Mouse (Mus musculus) bone marrow macrophage, adult 2 months (primary cell): Measurements from ENCODE around the gene Nlrp4a. TPM values are rescaled to one million over a fixed set of nuclear protein-coding genes. Genes with fewer than 3 reads are reported as not detected.
"Not testable (repeated sequence)": the region's sequence is repeated elsewhere in the genome, so short reads cannot be mapped to it uniquely, and the experiment has no call there.

ENCODE experiments used
- H3K27ac ChIP-seq: 2 replicates; pipeline ENCODE4 v1.5.1; 2012; ENCODE audit warnings: low read depth, low read length; ENCODE audit not compliant: insufficient read depth
- H3K4me1 ChIP-seq: 2 replicates; pipeline ENCODE4 v1.6.1; 2012; ENCODE audit warnings: low read length; ENCODE audit not compliant: control insufficient read depth, insufficient read depth
- H3K4me3 ChIP-seq: 2 replicates; pipeline ENCODE4 v1.5.1; 2012; ENCODE audit warnings: mild to moderate bottlenecking, low read length, moderate library complexity; ENCODE audit not compliant: insufficient read depth
- CTCF ChIP-seq: IDR thresholded peaks from 2 replicates; pipeline ENCODE4 v1.5.1; 2012; ENCODE audit warnings: low read depth, mild to moderate bottlenecking, low read length, moderate library complexity
- POLR2A ChIP-seq: IDR thresholded peaks from 2 replicates; pipeline ENCODE4 v1.6.1; 2012; ENCODE audit warnings: mild to moderate bottlenecking, low read depth, low read length, borderline replicate concordance
- polyA plus RNA-seq: library from polyadenylated mRNA; stranded (reverse); fragments of >200 nt; gene quantifications from 2 replicates; pipeline ENCODE4 v1.2.4, GENCODE M21; 2012; ENCODE audit not compliant: missing spikeins, insufficient read depth, insufficient read length

The Nlrp4a gene
- not detected in 2 replicates for polyA plus RNA-seq

DNA sequence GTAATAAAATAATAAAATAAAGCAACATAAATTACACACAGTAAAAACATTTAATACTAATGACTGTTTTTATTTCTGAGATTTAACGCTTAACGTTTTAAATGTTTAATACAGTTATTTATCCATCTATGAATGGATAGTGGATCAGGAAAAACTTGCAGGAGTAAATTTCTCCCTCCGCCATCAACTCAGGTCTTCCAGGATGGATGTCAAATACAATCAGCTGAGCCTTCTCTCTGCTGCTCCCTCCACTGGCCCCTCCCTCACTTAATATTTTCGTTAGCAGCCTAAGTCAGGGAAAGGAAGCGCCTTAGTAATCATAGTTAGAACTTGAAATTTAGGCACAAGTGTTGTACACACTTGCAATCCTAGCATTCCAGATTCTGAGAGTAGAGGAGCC is at the start of gene Nlrp4a:
Gene Nlrp4a (plus strand): TSS at position 301 of the 400 bp plus-strand sequence.
- TF ChIP-seq POLR2A = no peak
- TF ChIP-seq CTCF = no peak
- no peak within 1 kb of the TSS for H3K27ac ChIP-seq
- H3K4me1 ChIP-seq = no peaks in the 10 kb centered on the region
- H3K4me3 ChIP-seq = no peak within 1 kb of the TSS

DNA sequence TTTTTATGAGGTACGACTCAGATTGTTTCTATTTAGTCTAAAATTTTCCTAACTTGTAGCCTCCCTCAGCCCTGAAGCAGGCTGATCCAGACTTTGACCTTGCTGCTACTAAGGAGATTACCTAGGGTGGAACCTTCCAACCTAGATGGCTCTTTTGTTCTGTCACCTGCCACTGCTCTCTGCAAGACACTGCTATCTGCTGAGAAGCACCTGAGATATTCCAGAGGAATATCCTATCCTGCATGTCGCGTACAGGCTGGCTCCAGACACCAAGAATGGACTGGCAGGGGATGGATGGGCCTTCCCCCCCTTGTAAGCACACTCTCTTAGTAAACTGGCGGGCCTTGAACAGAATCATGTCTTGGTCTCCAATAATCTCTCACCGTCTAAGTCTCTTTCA is 48.2 kb upstream of the Nlrp4a start:
- H3K27ac ChIP-seq, H3K4me1 ChIP-seq, H3K4me3 ChIP-seq: not testable (repeated sequence)

DNA sequence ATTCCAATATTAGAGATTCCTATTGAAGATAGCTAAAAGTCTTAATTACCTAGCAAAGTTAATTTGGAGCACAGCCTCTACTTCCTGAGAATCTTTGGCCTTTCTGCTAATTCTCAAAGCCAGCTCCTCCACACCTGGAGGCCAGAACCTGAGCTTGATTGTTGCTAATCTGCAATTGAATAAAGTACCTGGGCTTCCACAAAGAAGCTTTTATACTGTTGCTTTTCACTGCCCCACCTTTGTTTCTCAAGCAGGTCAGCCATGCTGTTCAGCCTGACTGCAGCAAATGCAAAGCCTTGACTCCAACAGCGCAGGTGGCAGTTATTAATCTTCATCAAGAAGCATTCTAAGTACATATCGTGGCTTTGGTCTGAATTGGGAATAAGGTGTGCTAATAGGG is 43.8 kb upstream of the Nlrp4a start:
- H3K4me1 ChIP-seq, H3K27ac ChIP-seq, H3K4me3 ChIP-seq: not testable (repeated sequence)

DNA sequence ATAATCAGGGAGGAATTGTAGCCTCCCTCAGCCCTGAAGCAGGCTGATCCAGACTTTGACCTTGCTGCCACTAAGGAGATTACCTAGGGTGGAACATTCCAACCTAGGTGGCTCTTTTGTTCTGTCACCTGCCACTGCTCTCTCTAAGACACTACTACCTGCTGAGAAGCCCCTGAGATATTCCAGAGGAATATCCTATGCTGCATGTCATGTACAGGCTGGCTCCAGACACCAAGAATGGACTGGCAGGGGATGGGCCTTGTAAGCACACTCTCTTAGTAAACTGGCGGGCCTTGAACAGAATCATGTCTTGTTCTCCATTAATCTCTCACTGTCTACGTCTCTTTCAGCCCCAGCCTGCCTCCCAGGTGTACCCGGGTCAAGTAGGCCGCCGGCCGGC is 43.1 kb upstream of the Nlrp4a start:
- H3K4me1 ChIP-seq, H3K4me3 ChIP-seq, H3K27ac ChIP-seq: not testable (repeated sequence)

DNA sequence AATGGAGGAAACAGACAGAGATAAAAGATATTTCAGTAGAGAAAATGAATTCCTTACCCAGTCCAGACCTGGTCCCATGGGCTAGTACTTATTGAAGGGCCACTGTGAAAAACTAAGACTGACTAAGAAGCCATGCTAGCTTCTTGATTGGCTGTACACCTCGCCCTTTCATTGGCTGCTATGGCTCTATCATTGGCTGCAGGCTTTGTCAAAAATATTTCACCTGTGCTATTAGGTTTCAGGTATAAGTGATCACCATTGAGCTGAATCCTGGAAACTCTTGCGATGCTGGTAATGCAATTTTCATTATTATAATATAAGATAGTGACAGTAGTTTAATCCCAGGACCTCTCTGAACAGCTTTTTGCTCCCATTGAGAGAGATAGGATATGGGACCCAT is 31.3 kb upstream of the Nlrp4a start, which contains the start of gene Nlrp9c:
Gene Nlrp9c (minus strand): TSS at position 101 of the 400 bp plus-strand sequence.
- not testable (repeated sequence) for H3K4me3 ChIP-seq, H3K27ac ChIP-seq, H3K4me1 ChIP-seq

DNA sequence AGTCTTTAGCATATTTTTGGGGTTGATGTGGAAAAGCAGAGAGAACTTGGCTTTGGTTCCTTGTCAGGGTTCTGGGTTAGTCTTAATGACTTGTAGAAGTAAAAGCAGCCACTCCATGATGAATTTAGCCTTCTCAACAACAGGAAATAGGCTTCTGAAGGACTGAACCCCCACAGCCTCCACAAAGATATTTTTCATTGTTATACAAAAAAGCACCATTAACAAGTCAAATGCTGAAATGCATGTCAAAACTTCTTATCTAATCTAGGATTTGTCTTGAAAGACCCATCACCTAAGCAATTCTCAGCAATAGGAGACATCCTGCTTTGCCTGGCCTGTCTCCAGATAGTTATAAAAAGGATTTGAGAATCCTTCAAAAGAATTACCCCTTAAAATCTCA is 41.8 kb downstream of the Nlrp4a start:
- H3K27ac ChIP-seq = no peak overlapping the region
- no peak overlapping the region for H3K4me3 ChIP-seq
- TF ChIP-seq POLR2A = no peak
- no peak for TF ChIP-seq CTCF
- no peaks in the 10 kb centered on the region for H3K4me1 ChIP-seq

DNA sequence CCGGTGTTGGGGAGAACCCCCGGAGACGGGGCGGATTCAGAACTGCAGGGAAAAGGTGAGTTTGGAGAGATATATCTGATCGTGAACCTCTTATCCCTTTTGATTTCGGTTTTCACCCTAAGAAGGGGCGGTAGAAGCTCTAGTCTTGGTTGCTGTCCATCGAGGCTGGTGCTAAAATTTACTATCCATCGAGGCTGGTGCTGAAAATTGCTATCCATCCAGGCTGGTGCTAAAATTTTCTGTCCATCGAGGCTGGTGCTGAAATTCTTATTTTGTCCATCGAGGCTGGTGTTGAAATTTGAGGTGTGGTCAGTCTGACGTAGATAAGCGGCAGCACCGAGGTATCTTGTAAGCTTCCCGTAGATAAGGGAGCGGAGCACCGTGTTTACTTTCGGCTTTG is 54.6 kb downstream of the Nlrp4a start:
- not testable (repeated sequence) for H3K4me1 ChIP-seq, H3K27ac ChIP-seq, H3K4me3 ChIP-seq

Other genes starting within 250 kb of the Nlrp4a start
- not detected in 2 replicates for gene Vmn1r184, start 174.8 kb upstream of the Nlrp4a start, polyA plus RNA-seq
- gene Cyp2a4, start 127.9 kb upstream of the Nlrp4a start, polyA plus RNA-seq = not detected in 2 replicates
- 0.36 TPM in 1 of 2 replicates, not detected in the other for gene Nlrp9c, start 31.4 kb upstream of the Nlrp4a start, polyA plus RNA-seq
- gene Nlrp9a, start 99.9 kb downstream of the Nlrp4a start, polyA plus RNA-seq = not detected in 2 replicates
- not detected in 2 replicates for gene Vmn1r185, start 183.4 kb downstream of the Nlrp4a start, polyA plus RNA-seq